Mouse (Mus musculus) MEL (cell line): ENCODE data around the gene Vps13c. TPM values are rescaled to one million over a fixed set of nuclear protein-coding genes. Genes with fewer than 3 reads are reported as not detected.

Experiments
- DNase-seq: peaks from one replicate; pipeline ENCODE4 v3.0.0; 2011; ENCODE audit warnings: low read depth, low spot score
- H3K27ac ChIP-seq: 2 replicates; pipeline ENCODE4 v1.5.1; 2012; ENCODE audit warnings: low read depth, mild to moderate bottlenecking, control low read depth, low read length, moderate library complexity; ENCODE audit not compliant: control insufficient read depth
- H3K27me3 ChIP-seq, 2 experiments: fragments of 150-350 bp in 1 of 2; sonication (generic) in 1 of 2; 2 replicates each; pipeline ENCODE4 v1.6.1; 2012; ENCODE audit warnings: low read length in 2 of 2, mild to moderate bottlenecking in 2 of 2, improper control_type of control experiment in 1 of 2, moderate library complexity in 1 of 2; ENCODE audit not compliant: insufficient read depth in 2 of 2, control insufficient read depth in 1 of 2
- H3K36me3 ChIP-seq, 2 experiments: 2 replicates each; pipeline ENCODE4 v1.6.1; 2012 to 2014; ENCODE audit warnings: low read length in 2 of 2, improper control_type of control experiment in 1 of 2, inconsistent platforms in 1 of 2, mild to moderate bottlenecking in 1 of 2; ENCODE audit not compliant: insufficient read depth in 2 of 2, control insufficient read depth in 1 of 2
- H3K4me1 ChIP-seq, 2 experiments: fragments of 150-350 bp in 1 of 2; sonication (generic) in 1 of 2; 2 replicates each; pipeline ENCODE4 v1.6.1; 2012; ENCODE audit warnings: low read length in 2 of 2, improper control_type of control experiment in 1 of 2, mild to moderate bottlenecking in 1 of 2; ENCODE audit not compliant: insufficient read depth in 2 of 2, control insufficient read depth in 1 of 2
- H3K4me3 ChIP-seq, 2 experiments: fragments of 150-350 bp in 1 of 2; sonication (generic) in 1 of 2; 2 replicates each; pipeline ENCODE4 v1.5.1; 2012; ENCODE audit warnings: low read depth in 2 of 2, low read length in 2 of 2, mild to moderate bottlenecking in 2 of 2, moderate library complexity in 2 of 2, control low read depth in 1 of 2, improper control_type of control experiment in 1 of 2; ENCODE audit not compliant: control insufficient read depth in 1 of 2, insufficient read depth in 1 of 2
- H3K79me2 ChIP-seq: 2 replicates; pipeline ENCODE4 v1.6.1; 2012; ENCODE audit warnings: mild to moderate bottlenecking, low read length, moderate library complexity; ENCODE audit not compliant: control insufficient read depth, poor library complexity, insufficient read depth
- H3K9ac ChIP-seq: 2 replicates; pipeline ENCODE4 v1.6.1; 2012; ENCODE audit warnings: low read depth, mild to moderate bottlenecking, control low read depth, low read length, moderate library complexity; ENCODE audit not compliant: control insufficient read depth, poor library complexity, severe bottlenecking
- H3K9me3 ChIP-seq: fragments of 150-350 bp; sonication (generic); replicated peaks from 2 replicates; pipeline ENCODE4 v1.6.1; 2012; ENCODE audit warnings: mild to moderate bottlenecking, low read length, improper control_type of control experiment, moderate library complexity; ENCODE audit not compliant: insufficient read depth
- CHD1 ChIP-seq: IDR thresholded peaks from 2 replicates; pipeline ENCODE4 v1.6.1; 2012; ENCODE audit warnings: low read depth, mild to moderate bottlenecking, inconsistent platforms, low read length, improper control_type of control experiment
- CHD2 ChIP-seq: IDR thresholded peaks from 2 replicates; pipeline ENCODE4 v1.6.1; 2011; ENCODE audit warnings: low read length, improper control_type of control experiment
- CTCF ChIP-seq, 3 experiments: IDR thresholded peaks in 2 of 3; conservative IDR thresholded peaks in 1 of 3; 2 replicates each; pipeline ENCODE4 v1.5.1; 2011 to 2012; ENCODE audit warnings: low read length in 3 of 3, low read depth in 2 of 3, mild to moderate bottlenecking in 2 of 3, improper control_type of control experiment in 1 of 3, inconsistent platforms in 1 of 3, mixed read lengths in 1 of 3, moderate library complexity in 1 of 3; ENCODE audit not compliant: control insufficient read depth in 1 of 3, insufficient read depth in 1 of 3, poor library complexity in 1 of 3, severe bottlenecking in 1 of 3
- ETS1 ChIP-seq: IDR thresholded peaks from 2 replicates; pipeline ENCODE4 v1.6.1; 2012; ENCODE audit warnings: low read depth, mild to moderate bottlenecking, inconsistent platforms, low read length, improper control_type of control experiment, moderate library complexity
- SMC3 ChIP-seq: IDR thresholded peaks from 2 replicates; pipeline ENCODE4 v1.6.1; 2011; ENCODE audit warnings: low read depth, low read length, improper control_type of control experiment
- TBP ChIP-seq: IDR thresholded peaks from 2 replicates; pipeline ENCODE4 v1.8.0; 2011; ENCODE audit warnings: low read depth, low read length, improper control_type of control experiment
- UBTF ChIP-seq: IDR thresholded peaks from 2 replicates; pipeline ENCODE4 v1.6.1; 2012; ENCODE audit warnings: low read depth, mild to moderate bottlenecking, inconsistent platforms, low read length, improper control_type of control experiment, moderate library complexity, borderline replicate concordance; ENCODE audit not compliant: insufficient read depth
- USF2 ChIP-seq, 2 experiments: IDR thresholded peaks; 2 replicates each; pipeline ENCODE4 v1.6.1; 2011 to 2012; ENCODE audit warnings: improper control_type of control experiment in 2 of 2, low read length in 2 of 2, borderline replicate concordance in 1 of 2, inconsistent platforms in 1 of 2, low read depth in 1 of 2, mild to moderate bottlenecking in 1 of 2; ENCODE audit not compliant: insufficient read depth in 1 of 2
- polyA plus RNA-seq, 2 experiments: library from polyadenylated mRNA; stranded (reverse) in 1 of 2; unstranded in 1 of 2; fragments of >175 nt in 1 of 2; fragments of >200 nt in 1 of 2; gene quantifications; 2 replicates each; pipeline versions ENCODE4 v1.2.1 to v1.2.4; 2012; ENCODE audit warnings: low replicate concordance in 2 of 2, low read depth in 1 of 2; ENCODE audit not compliant: insufficient read length in 2 of 2, insufficient read depth in 1 of 2, missing spikeins in 1 of 2
- total RNA-seq: library from RNA; depleted of rRNA; stranded (reverse); fragments of 300-350 nt; gene quantifications from 2 replicates; pipeline ENCODE4 v1.2.3, GENCODE M21; 2012

Gene Vps13c
- total and polyA plus RNA-seq, 3 experiments = 14.6 to 28.3 TPM; not detected in 1

- H3K36me3 ChIP-seq = peaks cover 0 to 1% of the 10 kb centered on the region in 2 experiments; a peak in 1 of 4 replicates
- no peaks in the 10 kb centered on the region for H3K9me3 ChIP-seq
- H3K27ac ChIP-seq = no peak overlapping the region
- no peak overlapping the region for H3K4me3 ChIP-seq
- H3K9ac ChIP-seq = no peak overlapping the region
- H3K27me3 ChIP-seq = no peaks in the 10 kb centered on the region
- TF ChIP-seq CHD2 = no peak
- 0 out of 6 replicates have a peak, but pooled peaks of 1 of the 3 experiments have one; percentile 3 for TF ChIP-seq CTCF (IDR thresholded peaks at IDR 0.05 in 2 of 3, conservative IDR thresholded peaks at IDR 0.05 in 1 of 3; ENCODE audit: control insufficient read depth in 1 of 3, insufficient read depth in 1 of 3, low read depth in 2 of 3, low read length in 3 of 3, poor library complexity in 1 of 3, severe bottlenecking in 1 of 3)
- no peak for DNase-seq
- no peaks in the 10 kb centered on the region for H3K79me2 ChIP-seq
- no peaks in the 10 kb centered on the region for H3K4me1 ChIP-seq
Measured at GRCm38 (mm10) chr9:67849397-67849796, 9.2 kb downstream of the Vps13c start.

- Histone ChIP-seq H3K9ac (no peak overlapping the region), H3K27me3 (no peaks in the 10 kb centered on the region), H3K4me1 (no peaks in the 10 kb centered on the region), H3K27ac (no peak overlapping the region), H3K9me3 (no peaks in the 10 kb centered on the region), H3K79me2 (no peaks in the 10 kb centered on the region), H3K36me3 (peaks cover 0 to 1% of the 10 kb centered on the region in 2 experiments; a peak in 1 of 4 replicates), H3K4me3 (no peak overlapping the region)
- TF ChIP-seq ETS1 (no peak), CHD1 (no peak), UBTF (no peak)
- DNase-seq = no peak
Measured at GRCm38 (mm10) chr9:67849846-67850245, 9.7 kb downstream of the Vps13c start.

DNA sequence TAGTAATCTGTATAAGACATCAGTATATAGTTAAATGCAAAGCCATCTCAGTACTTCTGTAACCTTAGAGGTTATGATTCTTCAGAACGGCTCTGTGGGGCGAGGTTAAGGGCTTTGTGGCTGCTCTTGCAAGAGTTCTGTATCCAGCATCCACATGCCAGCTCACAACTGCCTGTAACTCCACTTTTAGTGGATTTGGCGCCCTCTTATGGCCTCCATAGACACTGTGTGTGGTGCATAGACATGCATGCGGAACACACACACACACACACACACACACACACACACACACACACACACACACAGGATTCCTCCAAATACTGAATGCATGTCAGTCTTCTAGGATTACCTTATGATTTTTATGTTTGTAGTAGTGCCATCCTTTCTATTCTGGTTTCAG, 11.0 kb downstream of the Vps13c start:
- peak; percentile 64 for DNase-seq
- H3K27me3 ChIP-seq = no peaks in the 10 kb centered on the region
- H3K4me3 ChIP-seq = no peak overlapping the region
- no peak overlapping the region for H3K27ac ChIP-seq
- peaks cover 0 to 1% of the 10 kb centered on the region in 2 experiments; a peak in 1 of 4 replicates for H3K36me3 ChIP-seq
- no peak overlapping the region for H3K9ac ChIP-seq
- H3K4me1 ChIP-seq = no peaks in the 10 kb centered on the region
- H3K79me2 ChIP-seq = no peaks in the 10 kb centered on the region
- TF ChIP-seq TBP (no peak), CTCF (IDR thresholded peaks at IDR 0.05 in 2 of 3, conservative IDR thresholded peaks at IDR 0.05 in 1 of 3; ENCODE audit: control insufficient read depth in 1 of 3, insufficient read depth in 1 of 3, low read depth in 2 of 3, low read length in 3 of 3, poor library complexity in 1 of 3, severe bottlenecking in 1 of 3) (peak; percentile 39 to 48 (median 46)), SMC3 (peak; percentile 26; the same call in 1 of the 2 replicates), USF2 (IDR thresholded peaks at IDR 0.05; ENCODE audit: borderline replicate concordance in 1 of 2, insufficient read depth in 1 of 2, low read depth in 1 of 2, low read length in 2 of 2) (no peak)
- no peaks in the 10 kb centered on the region for H3K9me3 ChIP-seq
